Mouse (Mus musculus) right cerebral cortex, postnatal 10 days (tissue): Measurements from ENCODE around the gene Cfap299.
A peak's percentile ranks its signal among the peaks of the same experiment; 100 is the strongest.

Experiments used
- DNase-seq, 2 experiments: peaks; one replicate each; pipeline ENCODE4 v3.0.0; 2021; ENCODE audit warnings: low spot score in 2 of 2

Gene Cfap299

GRCm38 (mm10) chr5:98376799-98377090, 47.6 kb downstream of the Cfap299 start:
- DNase-seq = no peak

- DNase-seq = no peak
Observed at GRCm38 (mm10) chr5:98380360-98380759, 51.3 kb downstream of the Cfap299 start.

GRCm38 (mm10) chr5:98387054-98387453, 58.0 kb downstream of the Cfap299 start:
- DNase-seq = no peak

- no peak for DNase-seq
Observed at GRCm38 (mm10) chr5:98402165-98402564, 73.1 kb downstream of the Cfap299 start.

GRCm38 (mm10) chr5:98410060-98410459, 81.0 kb downstream of the Cfap299 start:
- no peak for DNase-seq

- DNase-seq = no peak
Observed at GRCm38 (mm10) chr5:98416385-98417145, 87.5 kb downstream of the Cfap299 start.

- DNase-seq = no peak
Observed at GRCm38 (mm10) chr5:98424965-98425364, 95.9 kb downstream of the Cfap299 start.

- DNase-seq = no peak
Observed at GRCm38 (mm10) chr5:98426112-98426511, 97.0 kb downstream of the Cfap299 start.

GRCm38 (mm10) chr5:98430060-98430459, 101.0 kb downstream of the Cfap299 start:
- no peak for DNase-seq

- DNase-seq = no peak
Observed at GRCm38 (mm10) chr5:98438686-98439085, 109.6 kb downstream of the Cfap299 start.

- DNase-seq = no peak
Observed at GRCm38 (mm10) chr5:98446771-98447462, 117.8 kb downstream of the Cfap299 start.

- DNase-seq = no peak
Observed at GRCm38 (mm10) chr5:98449873-98450272, 120.8 kb downstream of the Cfap299 start.

GRCm38 (mm10) chr5:98466882-98467535, 137.9 kb downstream of the Cfap299 start:
- DNase-seq = no peak

- DNase-seq = no peak
Observed at GRCm38 (mm10) chr5:98470052-98470451, 140.9 kb downstream of the Cfap299 start.

- DNase-seq = no peak
Observed at GRCm38 (mm10) chr5:98476539-98476938, 147.4 kb downstream of the Cfap299 start.

GRCm38 (mm10) chr5:98477261-98477660, 148.2 kb downstream of the Cfap299 start:
- no peak for DNase-seq

GRCm38 (mm10) chr5:98483507-98483906, 154.4 kb downstream of the Cfap299 start:
- DNase-seq = no peak

GRCm38 (mm10) chr5:98485189-98485588, 156.1 kb downstream of the Cfap299 start:
- no peak for DNase-seq

GRCm38 (mm10) chr5:98498317-98498716, 169.2 kb downstream of the Cfap299 start:
- DNase-seq = no peak

- DNase-seq = no peak
Observed at GRCm38 (mm10) chr5:98516214-98516613, 187.1 kb downstream of the Cfap299 start.

- DNase-seq = no peak
Observed at GRCm38 (mm10) chr5:98520118-98520517, 191.0 kb downstream of the Cfap299 start.

GRCm38 (mm10) chr5:98522270-98522977, 193.3 kb downstream of the Cfap299 start:
- peak; percentile 23 to 39 for DNase-seq
